Mouse (Mus musculus) heart, embryonic 16.5 days (tissue): ENCODE data around the gene N6amt1. TPM values are rescaled to one million over a fixed set of nuclear protein-coding genes. Genes with fewer than 3 reads are reported as not detected.

Experiments
- polyA plus RNA-seq: library from polyadenylated mRNA; unstranded; fragments of >200 nt; fragmentation: Nextera tagmentation; extraction: Ambion mirVana; gene quantifications from 2 replicates; pipeline ENCODE4 v1.2.1, GENCODE M21; 2015

Gene N6amt1
- polyA plus RNA-seq, 1 experiment from 2014 or later, result 23.9 TPM

Other genes starting within 250 kb of the N6amt1 start
- gene Ltn1, start 78.4 kb downstream of the N6amt1 start, polyA plus RNA-seq, result 18.2 and 20.0 TPM in 2 replicates
- 11.2 and 13.0 TPM in 2 replicates for gene Rwdd2b, start 86.4 kb downstream of the N6amt1 start, polyA plus RNA-seq
- 32.9 and 41.5 TPM in 2 replicates for gene Usp16, start 100.5 kb downstream of the N6amt1 start, polyA plus RNA-seq
- gene Cct8, start 141.7 kb downstream of the N6amt1 start, polyA plus RNA-seq, result 296 and 348 TPM in 2 replicates
- gene Map3k7cl, start 199.1 kb downstream of the N6amt1 start, polyA plus RNA-seq, result 0.30 and 0.86 TPM in 2 replicates